Mouse (Mus musculus): ENCODE measurements around the gene Dmrt3.

GRCm38 (mm10) chr19:25670571-25671285 lies 60.6 kb downstream of the Dmrt3 start:
- TF ChIP-seq CTCF (conservative IDR thresholded peaks at IDR 0.05; ENCODE audit: insufficient read depth, insufficient read length, low read depth, low read length) (no peak), POLR2A (IDR thresholded peaks at IDR 0.05; ENCODE audit: low read depth, low read length) (no peak)
